Mouse (Mus musculus): Measurements from ENCODE around the gene Wdr47. TPM values are rescaled to one million over a fixed set of nuclear protein-coding genes. Genes with fewer than 3 reads are reported as not detected.
"Not testable (repeated sequence)": the region's sequence is repeated elsewhere in the genome, so short reads cannot be mapped to it uniquely, and the experiment has no call there.

Gene Wdr47
- total RNA-seq, 1 experiment from 2014 or later = 6.2 TPM

DNA sequence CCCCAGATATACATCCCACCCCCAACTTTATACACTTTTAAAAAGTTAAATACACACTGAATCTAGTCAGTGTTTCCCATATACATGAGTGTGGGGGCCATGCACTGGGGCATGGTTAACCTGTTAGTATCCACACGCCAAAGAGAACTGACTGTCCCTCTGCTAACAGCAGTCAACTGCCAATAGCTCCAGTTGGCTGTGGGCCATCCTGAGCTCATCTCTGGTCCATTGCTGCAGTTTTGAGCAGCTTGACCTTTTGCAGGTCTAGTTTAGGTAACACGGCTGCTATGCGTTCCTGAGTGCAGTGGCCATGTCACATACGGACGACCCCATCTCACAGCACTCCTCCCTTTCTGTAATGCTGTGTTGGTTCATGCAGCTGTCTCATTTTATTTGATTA is 43.7 kb downstream of the Wdr47 start:
- no peak for DNase-seq

DNA sequence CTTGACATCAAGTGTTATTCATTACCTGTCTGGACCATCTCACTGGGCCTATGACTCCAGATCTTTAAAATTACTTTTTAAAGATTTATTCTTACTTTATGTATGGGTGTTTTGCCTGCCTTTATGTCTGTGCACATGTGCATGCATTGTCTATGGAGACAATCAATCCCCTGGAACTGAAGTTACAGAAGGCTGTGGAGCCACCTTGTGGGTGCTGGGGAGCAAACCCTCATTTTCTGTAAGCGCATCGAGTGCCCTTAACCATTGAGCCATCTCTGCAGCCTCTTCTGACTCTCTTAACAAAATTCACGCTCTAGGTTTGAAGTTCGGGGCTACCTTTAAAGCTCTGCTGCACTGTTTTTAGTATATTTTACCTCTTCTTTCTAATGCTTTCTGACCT is 48.3 kb downstream of the Wdr47 start:
- peak; percentile 4 for DNase-seq

DNA sequence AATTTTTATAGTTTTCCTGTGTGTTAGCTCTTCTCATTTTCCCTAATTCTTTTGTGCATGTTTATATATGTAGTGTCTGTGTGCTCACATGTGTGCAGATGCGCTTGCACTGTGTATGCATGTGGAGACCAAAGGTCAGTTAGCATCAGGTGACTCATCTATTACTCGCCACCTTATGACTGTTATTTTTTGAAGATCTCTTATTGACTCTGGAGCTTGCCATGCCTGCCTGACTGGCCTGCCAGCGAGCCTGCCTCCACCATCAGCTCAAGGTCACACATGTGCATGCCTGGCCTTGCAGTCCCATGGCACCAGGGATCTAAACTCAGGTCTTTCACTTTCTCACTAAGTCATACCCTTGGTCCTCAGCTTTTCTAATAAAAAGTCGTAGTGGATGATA is 49.9 kb downstream of the Wdr47 start:
- peak; percentile 25 for DNase-seq

DNA sequence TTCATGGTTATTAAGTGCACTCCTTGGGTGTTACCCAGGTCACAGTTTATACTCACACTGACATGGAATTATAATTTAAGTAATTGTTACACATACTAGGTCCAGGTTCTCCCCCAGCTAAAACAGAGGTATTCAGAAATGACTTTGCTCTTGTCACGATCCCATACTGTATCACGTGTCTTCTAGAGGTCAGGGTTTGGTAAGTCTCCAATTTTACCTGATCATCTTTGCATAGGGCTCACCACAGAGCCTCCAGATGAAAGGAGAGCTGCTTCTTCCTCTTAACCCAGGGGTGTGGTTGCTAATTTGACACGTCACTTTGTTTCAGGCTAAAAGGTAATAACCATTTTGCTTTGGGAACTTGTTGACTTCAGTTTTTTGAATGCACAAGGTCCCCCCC is 53.8 kb downstream of the Wdr47 start:
- DNase-seq = no peak

DNA sequence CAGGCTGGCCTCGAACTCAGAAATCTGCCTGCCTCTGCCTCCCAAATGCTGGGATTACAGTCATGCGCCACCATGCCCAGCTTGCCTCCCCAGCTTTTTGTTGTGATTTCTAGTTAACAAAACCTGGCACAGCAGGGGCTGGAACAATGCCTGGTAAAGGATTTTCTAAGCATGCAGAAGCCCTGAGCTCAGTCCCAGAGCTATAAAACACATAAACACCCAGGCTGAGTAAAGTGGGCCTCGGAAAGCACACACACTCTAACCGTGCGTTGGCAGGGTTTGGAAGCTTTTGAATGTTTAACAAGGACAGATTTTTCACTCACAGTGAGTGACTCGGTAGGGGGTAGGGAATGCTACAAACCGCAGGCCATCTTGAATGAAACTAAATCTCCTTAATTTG is 55.0 kb downstream of the Wdr47 start:
- no peak for DNase-seq

DNA sequence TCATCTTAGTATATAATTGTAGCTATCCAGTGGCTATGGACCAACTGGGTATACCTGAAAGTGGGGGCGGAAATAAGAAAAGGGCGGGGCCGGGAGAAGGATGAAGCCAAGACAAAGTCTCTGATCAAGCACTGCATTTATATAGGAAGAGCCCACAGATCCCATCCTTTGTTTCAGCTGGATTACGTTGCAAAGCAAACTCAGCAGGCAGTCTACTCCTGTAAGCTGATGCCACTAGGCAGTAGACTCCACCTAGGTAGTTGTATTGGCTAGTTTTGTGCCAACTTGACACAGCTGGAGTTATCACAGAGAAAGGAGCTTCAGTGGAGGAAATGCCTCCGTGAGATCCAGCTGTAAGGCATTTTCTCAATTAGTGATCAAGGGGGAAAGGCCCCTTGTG is 56.6 kb downstream of the Wdr47 start:
- not testable (repeated sequence) for DNase-seq

DNA sequence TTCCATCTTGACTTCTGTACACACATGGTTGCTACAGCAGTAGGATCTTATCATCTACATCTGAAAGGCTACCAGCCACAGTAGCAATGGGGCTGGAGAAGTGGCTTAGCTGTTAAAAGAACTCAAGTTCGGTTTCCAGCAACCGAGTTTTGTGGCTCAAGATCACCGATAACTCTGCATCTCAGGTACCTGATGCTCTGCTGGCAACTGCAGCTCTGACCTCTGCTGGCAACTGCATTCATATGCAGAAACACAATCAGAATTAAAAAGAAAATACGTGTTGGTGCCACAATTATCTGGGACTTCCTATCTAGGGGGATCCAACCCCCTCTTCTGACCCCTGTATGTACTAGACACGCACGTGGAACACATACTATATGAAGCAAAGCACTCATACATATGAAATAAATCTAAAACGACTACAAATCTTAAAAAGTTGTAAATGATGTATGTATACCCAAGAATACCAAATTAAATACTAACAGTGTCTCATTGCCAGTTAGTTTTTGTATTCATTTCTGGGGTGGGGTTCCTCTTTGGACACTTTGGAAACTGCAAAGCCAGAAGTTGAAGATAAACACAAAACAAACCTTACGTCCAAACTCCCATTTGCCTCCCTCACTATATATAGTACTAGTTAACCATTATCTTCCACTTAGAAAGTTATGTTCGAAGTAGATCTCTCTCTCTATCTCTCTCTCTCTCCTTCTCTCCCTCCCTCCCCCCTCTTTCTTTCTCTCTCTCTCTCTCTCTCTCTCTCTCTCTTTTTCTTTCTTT is 62.0 kb downstream of the Wdr47 start:
- DNase-seq = peak; percentile 9

DNA sequence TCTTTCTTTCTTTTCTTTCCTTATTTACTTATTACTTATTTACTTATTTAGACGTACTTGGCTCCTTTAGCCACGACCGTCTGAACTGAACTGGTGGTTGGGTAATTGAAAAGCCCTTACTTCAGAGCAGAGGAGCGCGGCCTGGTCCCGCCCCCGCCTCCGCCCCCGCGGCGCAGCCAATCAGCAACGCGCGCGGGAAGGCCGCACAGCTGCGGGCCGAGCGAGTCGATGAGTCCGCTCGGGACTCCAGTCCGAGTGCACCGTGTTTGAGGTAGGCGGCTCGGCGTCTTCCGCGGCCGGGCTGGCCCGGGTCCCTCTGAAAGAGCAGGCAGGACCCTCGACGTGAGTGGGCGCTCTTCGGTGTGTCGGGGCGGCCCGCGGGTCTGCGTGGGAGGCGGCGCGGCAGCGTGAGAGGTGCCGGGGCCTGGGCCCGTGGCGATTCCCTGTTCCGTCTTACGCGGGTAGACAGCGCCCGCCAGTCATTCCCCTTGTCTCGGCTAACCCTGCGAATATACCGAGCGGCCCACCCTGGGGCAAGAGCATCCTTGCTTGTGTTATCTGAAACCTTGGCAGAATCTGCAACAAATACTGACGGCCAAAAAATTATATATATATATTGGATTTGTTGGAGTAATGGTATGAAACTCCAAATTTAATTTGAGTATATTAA is 62.8 kb downstream of the Wdr47 start, which contains the start of gene Clcc1:
Clcc1 (plus strand) TSS at position 204 of the 670 bp plus-strand sequence.
- peak; percentile 98 for DNase-seq

DNA sequence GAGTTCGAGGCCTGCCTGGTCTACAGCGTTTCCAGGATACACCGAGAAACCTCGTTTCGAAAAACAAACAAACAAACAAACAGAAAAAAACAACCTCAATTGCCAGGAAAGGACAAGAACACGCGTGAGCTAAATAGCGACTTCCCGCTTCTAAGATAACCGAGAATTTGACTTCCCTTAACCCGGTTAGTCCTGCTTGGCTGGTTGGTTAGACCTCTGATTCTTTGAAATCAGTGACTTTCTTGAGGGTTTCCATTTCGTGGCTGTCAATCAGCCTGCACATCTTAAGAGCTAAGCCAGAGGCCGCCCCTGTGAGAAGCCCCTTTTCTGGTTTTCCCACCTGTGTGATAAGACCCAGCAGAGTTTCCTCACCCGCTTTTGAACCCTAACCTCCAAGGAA is 63.5 kb downstream of the Wdr47 start:
- no peak for DNase-seq

DNA sequence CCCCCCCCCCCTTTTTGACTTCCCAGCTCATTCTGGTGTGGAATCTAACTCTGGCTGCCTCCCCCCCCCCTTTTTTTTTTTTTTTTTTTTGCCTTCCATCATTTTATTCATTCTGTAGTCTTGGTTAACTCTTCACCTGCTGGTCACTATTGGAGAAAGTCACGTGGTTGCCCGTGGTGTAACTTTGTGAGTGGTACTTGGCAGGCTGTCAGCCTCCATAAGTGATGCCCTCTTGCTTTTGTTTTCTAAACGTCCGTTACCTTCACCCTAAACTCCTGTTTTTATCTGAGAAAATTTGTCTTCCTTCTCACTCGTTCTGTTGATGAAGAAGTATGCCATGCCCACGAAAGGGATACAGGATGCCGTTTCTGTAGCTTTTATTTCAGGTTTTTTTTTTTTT is 64.4 kb downstream of the Wdr47 start:
- DNase-seq = no peak

DNA sequence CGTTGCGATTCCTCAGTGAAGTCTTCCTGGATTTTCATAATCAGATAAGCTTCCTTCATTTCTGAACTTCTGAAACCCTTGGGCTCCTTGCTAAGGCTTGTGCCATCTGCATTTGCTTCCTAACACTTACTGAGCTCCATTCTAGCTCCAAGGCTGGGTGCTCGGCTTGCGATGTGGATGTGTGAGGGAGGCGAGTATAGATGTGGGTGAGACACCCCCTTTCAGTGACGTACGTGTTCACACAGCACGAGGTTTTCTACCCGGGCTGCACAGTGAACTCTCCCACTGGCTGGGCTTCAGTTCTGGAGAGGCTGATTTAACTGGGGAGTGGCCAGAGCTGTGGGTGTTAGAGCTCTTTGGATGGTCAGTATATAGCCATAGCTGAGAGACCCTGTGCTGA is 67.5 kb downstream of the Wdr47 start:
- no peak for DNase-seq

DNA sequence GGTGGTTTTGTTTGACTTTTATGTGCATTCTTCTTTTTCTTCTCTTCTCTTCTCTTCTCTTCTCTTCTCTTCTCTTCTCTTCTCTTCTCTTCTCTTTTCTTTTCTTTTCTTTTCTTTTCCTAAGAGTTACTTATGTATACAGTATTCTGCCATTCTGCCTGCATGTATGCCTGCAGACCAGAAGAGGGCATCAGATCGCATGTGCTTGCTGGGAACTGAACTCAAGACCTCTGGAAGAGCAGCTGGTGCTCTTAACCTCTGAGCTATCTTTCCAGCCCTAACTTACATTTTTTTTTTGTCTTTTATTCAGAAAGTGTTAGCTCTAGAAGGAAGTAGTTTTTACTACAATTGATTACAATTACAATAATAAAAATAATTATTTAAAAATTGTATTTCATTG is 69.9 kb downstream of the Wdr47 start:
- no peak for DNase-seq

DNA sequence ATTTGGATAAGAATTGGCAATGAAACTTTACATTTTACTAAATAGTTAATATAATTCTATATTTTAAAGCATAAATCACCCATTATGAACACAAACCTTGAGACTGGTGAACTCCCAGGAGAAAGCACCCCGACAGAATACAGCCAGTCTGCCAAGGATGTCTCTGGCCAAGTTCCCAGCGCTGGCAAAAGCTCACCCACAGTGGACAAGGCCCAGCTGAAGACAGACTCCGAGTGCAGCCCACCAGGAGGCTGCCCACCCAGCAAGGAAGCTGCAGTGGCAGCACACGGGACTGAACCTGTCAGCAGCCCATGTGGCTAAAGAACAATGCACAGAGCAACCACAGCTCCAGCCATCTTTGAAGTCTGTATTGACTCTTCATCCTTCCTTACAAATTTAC is 85.5 kb downstream of the Wdr47 start:
- DNase-seq = peak; percentile 48

DNA sequence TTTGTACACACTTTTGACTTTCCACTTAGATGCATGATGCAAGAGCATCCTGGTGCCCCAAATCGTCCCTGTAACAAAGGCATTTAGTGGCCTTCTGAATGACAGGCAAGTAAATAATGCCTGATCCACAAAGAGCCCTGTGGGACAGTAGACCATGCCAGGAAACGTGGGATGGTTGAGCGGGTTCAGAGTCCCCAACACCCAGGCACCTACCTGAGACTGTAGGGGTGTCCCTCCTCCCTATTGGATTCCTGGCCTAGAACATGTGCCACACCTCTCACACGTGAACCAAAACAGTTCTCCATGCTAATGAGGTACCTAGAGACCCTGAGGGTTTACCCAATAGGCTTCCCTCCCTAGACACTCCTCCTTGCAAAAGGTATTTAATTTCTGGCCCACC is 89.9 kb downstream of the Wdr47 start:
- no peak for DNase-seq

DNA sequence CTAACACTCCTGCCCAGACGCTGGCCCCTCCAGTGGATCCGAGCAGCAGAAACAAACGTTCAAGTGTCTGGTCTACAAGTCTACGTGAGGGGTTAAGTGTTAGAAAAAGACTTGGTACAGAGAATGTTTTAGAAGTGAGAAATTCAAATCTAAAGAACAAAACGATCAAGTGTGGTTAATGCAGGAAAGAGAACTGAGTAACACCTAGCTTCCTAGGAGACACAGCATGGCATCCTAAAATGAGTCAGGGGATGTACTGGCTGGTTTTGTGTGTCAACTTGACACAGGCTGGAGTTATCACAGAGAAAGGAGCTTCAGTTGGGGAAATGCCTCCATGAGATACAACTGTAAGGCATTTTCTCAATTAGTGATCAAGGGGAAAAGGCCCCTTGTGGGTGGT is 92.5 kb downstream of the Wdr47 start:
- not testable (repeated sequence) for DNase-seq

DNA sequence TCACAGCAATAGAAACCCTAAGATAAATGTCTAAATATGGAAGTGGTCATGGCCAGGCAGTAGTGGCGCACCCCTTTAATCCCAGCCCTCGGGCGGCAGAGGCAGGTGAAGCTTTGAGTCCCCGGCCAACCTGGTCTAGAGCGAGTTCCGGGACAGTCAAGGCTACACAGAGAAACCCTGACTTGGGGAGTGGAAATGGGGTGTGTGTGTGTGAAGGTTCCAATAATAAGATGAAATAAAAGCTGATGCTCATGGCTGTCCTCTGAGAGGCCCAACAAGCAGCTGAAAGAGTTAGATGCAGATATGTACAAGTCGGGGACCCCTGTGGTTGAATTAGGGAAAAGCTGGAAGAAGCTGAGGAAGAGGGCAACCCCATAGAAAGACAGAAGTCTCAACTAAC is 94.6 kb downstream of the Wdr47 start:
- DNase-seq = no peak

DNA sequence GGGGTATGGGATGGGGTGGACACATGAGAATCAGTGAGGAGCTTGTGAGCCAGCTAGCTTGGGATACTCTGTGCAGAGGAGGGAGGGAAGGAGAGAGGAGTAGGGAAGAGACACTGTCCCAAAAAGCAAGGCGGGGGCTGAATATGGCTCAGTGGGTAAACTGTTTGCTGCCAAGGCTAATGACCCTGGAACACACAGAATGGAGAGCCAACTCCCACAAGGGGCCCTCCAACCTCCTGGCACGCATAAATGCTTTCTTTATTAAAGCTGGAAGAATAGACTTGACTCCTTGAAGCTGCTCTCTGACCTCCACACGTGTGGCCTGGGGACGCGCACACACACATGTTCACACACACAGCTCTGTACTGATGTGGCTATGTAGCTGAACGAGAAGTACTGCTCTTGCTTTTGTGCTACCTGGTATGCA is 97.9 kb downstream of the Wdr47 start:
- DNase-seq = peak; percentile 4

DNA sequence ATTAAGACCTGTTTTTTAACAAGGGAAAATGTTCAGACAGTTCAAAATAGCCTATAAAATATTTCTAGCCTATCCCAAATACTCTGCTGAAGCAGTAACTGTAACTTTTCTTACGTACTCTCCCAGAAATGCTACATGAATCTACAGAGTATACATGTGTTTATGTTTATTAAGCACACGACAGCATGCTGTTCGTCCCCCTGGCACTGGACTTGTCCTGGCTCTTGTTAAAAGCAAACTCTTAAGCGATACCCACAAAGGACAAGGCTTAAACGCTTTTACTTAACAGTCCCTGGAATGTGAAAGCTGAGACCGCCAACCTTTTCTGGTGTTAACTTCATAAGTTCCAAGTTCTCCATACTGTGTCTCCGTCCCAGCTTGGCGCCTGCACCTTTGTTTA is 98.4 kb downstream of the Wdr47 start:
- DNase-seq = no peak

DNA sequence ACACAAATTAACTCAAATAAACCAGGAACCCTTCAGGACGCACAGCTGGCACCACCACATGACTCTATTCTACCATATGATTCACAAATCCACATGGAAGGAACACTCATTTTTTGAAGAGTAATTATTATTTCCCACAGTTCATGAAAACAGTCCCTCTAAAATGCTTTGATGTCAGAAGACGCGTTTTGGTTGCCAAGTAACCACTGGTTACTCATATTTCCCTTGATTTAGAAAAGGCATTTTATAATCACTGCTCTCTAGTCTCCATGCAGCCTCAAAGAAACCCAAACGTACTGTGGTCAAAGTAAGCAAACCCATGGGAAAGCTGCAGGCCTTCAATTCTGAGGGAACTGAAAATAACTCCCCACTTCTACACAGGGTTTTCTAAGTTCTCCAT is 98.9 kb downstream of the Wdr47 start:
- peak; percentile 16 for DNase-seq

DNA sequence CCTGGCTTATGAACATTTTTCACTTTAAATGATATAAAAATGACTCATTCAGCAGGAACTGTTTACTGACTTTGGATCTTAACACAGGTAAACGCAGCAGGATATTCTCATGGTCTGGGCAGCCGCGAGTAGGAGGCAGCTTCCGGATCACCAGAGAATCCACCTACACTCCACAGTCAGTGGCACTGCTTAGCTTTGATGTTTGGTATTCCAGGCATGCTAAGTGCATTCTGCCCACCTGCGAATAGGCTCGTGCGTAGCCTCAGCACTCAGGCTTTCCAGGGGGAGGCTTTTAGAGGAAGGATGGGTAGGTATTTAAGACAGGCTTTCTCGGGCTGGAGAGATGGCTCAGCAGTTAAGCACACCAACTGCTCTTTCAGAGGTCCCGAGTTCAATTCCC is 103.2 kb downstream of the Wdr47 start:
- DNase-seq = no peak

Data from adrenal gland, postnatal 14 days (tissue).